Mouse (Mus musculus) liver (tissue): ENCODE results near the gene Galnt15.

Experiments used
- DNase-seq: peaks from one replicate; pipeline ENCODE4 v3.0.0-alpha.2; 2020; ENCODE audit warnings: mixed read lengths

Galnt15 gene

GRCm38 (mm10) chr14:32028681-32029091, at the start of gene Galnt15:
Gene Galnt15, plus strand, starts transcription at chr14:32028989.
- no peak for DNase-seq

GRCm38 (mm10) chr14:31994021-31994420, 34.8 kb upstream of the Galnt15 start:
- DNase-seq: no peak

- no peak for DNase-seq
These were observed 27.8 kb upstream of the Galnt15 start for GRCm38 (mm10) chr14:32000941-32001340.

GRCm38 (mm10) chr14:32002502-32003338, 26.1 kb upstream of the Galnt15 start:
- DNase-seq: no peak

GRCm38 (mm10) chr14:32003904-32004596, 24.7 kb upstream of the Galnt15 start:
- no peak for DNase-seq

- no peak for DNase-seq
These were observed 23.0 kb upstream of the Galnt15 start for GRCm38 (mm10) chr14:32005673-32006261.

GRCm38 (mm10) chr14:32007654-32008335, 21.0 kb upstream of the Galnt15 start:
- no peak for DNase-seq

- DNase-seq: no peak
These were observed 19.1 kb upstream of the Galnt15 start for GRCm38 (mm10) chr14:32009715-32010114.

- no peak for DNase-seq
These were observed 17.1 kb upstream of the Galnt15 start for GRCm38 (mm10) chr14:32011547-32012304.

GRCm38 (mm10) chr14:32015131-32015770, 13.5 kb upstream of the Galnt15 start:
- no peak for DNase-seq

- DNase-seq: no peak
These were observed 12.3 kb upstream of the Galnt15 start for GRCm38 (mm10) chr14:32016466-32016865.

GRCm38 (mm10) chr14:32016921-32017320, 11.9 kb upstream of the Galnt15 start:
- DNase-seq: no peak

GRCm38 (mm10) chr14:32017448-32017847, 11.3 kb upstream of the Galnt15 start:
- DNase-seq: no peak

- no peak for DNase-seq
These were observed 9.7 kb upstream of the Galnt15 start for GRCm38 (mm10) chr14:32019091-32019490.

GRCm38 (mm10) chr14:32021967-32022366, 6.8 kb upstream of the Galnt15 start:
- DNase-seq: no peak

- DNase-seq: peak; percentile 78
These were observed 6.3 kb upstream of the Galnt15 start for GRCm38 (mm10) chr14:32022450-32022849.

- no peak for DNase-seq
These were observed 4.9 kb upstream of the Galnt15 start for GRCm38 (mm10) chr14:32023891-32024290.

- no peak for DNase-seq
These were observed 1.6 kb upstream of the Galnt15 start for GRCm38 (mm10) chr14:32027218-32027617.

GRCm38 (mm10) chr14:32029411-32029992, 713 bp downstream of the Galnt15 start:
- DNase-seq: no peak

- no peak for DNase-seq
These were observed 1.3 kb downstream of the Galnt15 start for GRCm38 (mm10) chr14:32030073-32030472.

- peak; percentile 71 for DNase-seq
These were observed 3.7 kb downstream of the Galnt15 start for GRCm38 (mm10) chr14:32032522-32032921.
